Mouse (Mus musculus) frontal cortex, postnatal 14 days (tissue): ENCODE measurements around the gene Crisp3.
"Not testable (repeated sequence)": the region's sequence is repeated elsewhere in the genome, so short reads cannot be mapped to it uniquely, and the experiment has no call there.

Experiments used
- DNase-seq, 2 experiments: peaks; one replicate each; pipeline ENCODE4 v3.0.0; 2022; ENCODE audit warnings: low spot score in 2 of 2

The Crisp3 gene

DNA sequence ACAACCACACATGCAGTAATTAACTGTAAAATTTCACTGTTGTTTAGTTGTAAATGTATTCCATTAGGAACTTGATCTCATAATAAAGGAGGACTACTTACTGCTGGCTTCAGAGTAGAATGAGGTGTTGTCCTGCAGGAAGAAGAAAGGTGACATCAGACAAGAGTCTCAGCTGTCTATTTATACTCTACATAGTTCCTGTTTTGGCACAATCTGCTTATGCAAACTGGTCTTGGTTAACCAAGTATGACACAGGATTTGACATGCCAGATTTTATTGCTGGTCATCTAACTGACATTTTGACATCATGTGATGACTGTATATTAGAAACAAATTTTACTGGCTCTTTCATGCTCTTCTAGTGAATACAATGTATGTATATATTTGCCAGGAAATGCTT is at the start of gene Crisp3:
Gene Crisp3, minus strand, starts transcription at position 154 of the 400 bp plus-strand sequence.
- no peak for DNase-seq

DNA sequence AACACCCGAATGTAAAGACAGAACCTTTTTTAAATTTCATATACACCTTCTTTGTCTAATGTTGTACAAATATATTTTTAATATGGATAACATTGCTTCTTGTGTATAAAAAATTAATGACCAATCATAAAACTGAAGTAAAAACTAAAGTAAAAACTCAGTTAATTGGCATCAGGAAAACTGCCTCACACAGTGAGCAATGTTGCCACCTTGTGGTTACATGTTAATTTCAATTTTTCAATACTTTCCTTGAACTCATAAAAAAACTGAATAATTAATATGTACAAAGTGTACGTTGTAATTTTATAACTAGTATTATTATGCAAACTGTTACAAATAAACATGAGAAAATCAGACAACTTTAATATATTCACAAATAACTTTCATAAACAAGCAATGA is 43.3 kb upstream of the Crisp3 start:
- DNase-seq, result no peak

DNA sequence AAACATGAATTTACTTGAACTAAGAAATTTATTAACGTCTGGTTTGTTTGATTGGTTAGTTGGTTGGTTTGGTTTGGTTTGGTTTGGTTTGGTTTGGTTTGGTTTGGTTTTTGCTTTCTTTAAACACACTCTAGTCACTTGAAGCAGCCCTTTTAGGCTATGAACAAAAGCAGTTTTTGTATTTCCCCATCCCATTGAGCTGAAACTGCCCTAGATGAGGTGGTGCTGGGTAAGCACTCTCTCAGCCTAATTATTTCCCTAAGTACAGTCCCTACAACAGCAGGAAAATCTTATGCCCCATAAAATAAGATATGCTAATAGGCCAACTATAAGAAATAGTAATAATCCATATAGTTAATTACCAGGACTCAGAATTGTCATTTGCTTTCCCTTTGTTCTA is 33.4 kb upstream of the Crisp3 start:
- DNase-seq, result no peak

DNA sequence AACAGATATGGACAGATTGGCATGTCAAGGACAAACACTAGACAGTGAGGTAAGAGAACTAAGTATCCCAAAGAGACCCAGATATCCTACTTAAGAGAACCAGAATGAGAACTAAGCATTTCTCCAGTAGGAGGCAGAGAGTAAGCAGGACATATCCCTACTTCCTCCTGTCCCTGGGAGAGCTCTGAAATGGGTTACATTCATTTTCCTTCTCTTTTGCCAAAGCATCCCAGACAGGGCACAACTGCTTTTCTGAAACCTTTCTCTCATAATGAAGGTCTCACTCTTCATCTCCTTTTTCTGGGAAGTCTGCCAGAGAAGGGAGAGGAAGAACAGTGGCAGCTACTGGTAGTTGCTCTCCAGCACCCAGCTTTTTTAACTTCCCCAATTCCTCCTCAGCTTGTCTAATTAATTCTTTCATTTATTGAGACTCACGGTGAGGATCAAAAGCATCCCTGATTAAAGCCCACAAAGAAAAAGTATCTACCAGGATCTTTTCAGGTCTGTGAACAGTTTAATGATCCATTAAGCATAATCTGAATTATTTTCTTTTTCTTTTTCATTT is 32.9 kb upstream of the Crisp3 start:
- DNase-seq, result no peak

DNA sequence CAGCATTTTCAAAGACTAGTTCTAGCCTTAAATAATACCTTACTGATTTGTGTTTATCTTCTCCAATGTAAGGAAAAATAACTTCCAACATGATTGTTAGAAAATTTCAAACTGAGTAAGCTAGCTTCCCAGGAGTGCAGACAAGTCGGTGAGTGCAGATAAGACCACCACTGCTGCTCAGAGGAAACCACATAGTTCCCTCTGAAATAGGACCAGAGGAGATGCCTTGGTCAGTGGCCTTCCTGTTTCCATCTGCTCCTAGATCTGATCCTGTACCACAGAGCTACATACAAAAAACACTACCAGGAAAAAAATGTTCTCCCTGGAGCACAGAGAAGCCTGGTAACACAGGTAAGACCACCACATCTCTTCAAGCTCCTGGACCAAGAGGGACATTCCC is 10.4 kb upstream of the Crisp3 start:
- no peak for DNase-seq

DNA sequence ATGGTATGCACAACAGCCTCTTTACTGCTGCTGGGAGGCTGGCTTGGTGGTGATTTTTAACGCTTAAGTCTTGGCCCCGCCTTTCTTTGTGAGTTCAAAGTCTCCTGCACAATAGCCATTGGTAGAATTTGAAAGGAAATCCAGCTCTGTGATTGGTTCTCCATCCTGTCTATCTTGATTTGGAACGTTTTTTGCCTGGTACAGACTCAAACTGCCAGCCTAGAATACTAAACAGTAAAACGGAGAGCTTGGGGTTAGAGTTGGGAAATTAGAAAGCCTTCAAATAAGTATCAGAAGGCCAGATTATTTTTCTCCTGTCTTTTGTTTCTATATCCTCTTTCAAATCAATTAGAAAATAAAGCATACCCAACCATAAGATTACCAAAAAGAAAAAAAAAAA is 33.5 kb downstream of the Crisp3 start, which contains the start of gene Pgk2:
Gene Pgk2, minus strand, starts transcription at position 101 of the 400 bp plus-strand sequence.
- DNase-seq, result no peak

DNA sequence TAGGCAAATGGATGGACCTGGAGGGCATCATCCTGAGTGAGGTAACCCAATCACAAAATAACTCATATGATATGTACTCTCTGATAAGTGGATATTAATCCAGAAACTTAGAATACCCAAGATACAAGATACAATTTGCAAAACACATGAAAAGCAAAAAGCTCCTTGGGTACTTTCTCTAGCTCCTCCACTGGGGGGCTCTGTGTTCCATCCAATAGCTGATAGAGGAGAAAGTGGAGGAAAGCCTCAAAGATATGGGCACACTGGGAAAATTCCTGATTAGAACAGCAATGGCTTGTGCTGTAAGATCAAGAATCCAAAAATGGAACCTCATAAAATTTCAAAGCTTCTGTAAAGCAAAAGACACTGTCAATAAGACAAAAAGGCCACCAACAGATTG is 40.3 kb downstream of the Crisp3 start:
- DNase-seq, result not testable (repeated sequence)

DNA sequence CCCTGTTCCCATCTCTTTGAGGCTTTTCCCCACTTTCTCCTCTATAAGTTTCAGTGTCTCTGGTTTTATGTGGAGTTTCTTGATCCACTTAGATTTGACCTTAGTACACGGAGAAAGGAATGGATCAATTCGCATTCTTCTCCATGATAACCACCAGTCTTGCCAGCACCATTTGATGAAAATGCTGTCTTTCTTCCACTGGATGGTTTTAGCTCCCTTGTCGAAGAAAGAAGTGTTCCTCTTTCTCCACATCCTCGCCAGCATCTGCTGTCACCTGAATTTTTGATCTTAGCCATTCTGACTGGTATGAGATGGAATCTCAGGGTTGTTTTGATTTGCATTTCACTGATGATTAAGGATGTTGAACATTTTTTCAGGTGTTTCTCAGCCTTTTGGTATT is 51.9 kb downstream of the Crisp3 start:
- DNase-seq, result not testable (repeated sequence)
